Mouse (Mus musculus) heart, adult 2 months (tissue): ENCODE results near the gene Tmem44. TPM values are rescaled to one million over a fixed set of nuclear protein-coding genes. Genes with fewer than 3 reads are reported as not detected.

Source experiments
- DNase-seq, 2 experiments: peaks; one replicate each; pipeline ENCODE4 v3.0.0; 2021
- H3K27ac ChIP-seq: fragments of 200-600 bp; 2 replicates; pipeline ENCODE4 v1.8.1; 2022
- H3K27me3 ChIP-seq: fragments of 200-500 bp; 2 replicates; pipeline ENCODE4 v1.6.1; 2012; ENCODE audit warnings: mild to moderate bottlenecking, low read length, inconsistent platforms, mixed read lengths; ENCODE audit not compliant: control insufficient read depth, insufficient read depth
- H3K36me3 ChIP-seq: fragments of 200-500 bp; 2 replicates; pipeline ENCODE4 v1.6.1; 2012; ENCODE audit warnings: low read length, inconsistent platforms; ENCODE audit not compliant: control insufficient read depth, insufficient read depth
- H3K4me1 ChIP-seq: fragments of 200-500 bp; 2 replicates; pipeline ENCODE4 v1.6.1; 2011; ENCODE audit warnings: low read length; ENCODE audit not compliant: control insufficient read depth, insufficient read depth
- H3K4me3 ChIP-seq: fragments of 200-600 bp; 2 replicates; pipeline ENCODE4 v1.8.1; 2022
- H3K79me2 ChIP-seq: fragments of 200-500 bp; replicated peaks from 2 replicates; pipeline ENCODE4 v1.6.1; 2012; ENCODE audit warnings: mild to moderate bottlenecking, inconsistent platforms, low read length, moderate library complexity, mixed read lengths; ENCODE audit not compliant: control insufficient read depth, insufficient read depth
- H3K9ac ChIP-seq: fragments of 200-500 bp; 2 replicates; pipeline ENCODE4 v1.6.1; 2012; ENCODE audit warnings: low read depth, mild to moderate bottlenecking, control low read depth, inconsistent platforms, low read length, mixed read lengths
- CTCF ChIP-seq: fragments of 200-600 bp; IDR thresholded peaks from 2 replicates; pipeline ENCODE4 v1.8.1; 2022; ENCODE audit warnings: antibody characterized with exemption, mild to moderate bottlenecking, moderate library complexity
- EP300 ChIP-seq: fragments of 200-500 bp; IDR thresholded peaks from 2 replicates; pipeline ENCODE4 v1.6.1; 2011; ENCODE audit warnings: low read depth, low read length, control low read depth; ENCODE audit not compliant: insufficient read depth
- POLR2A ChIP-seq: fragments of 200-500 bp; IDR thresholded peaks from 2 replicates; pipeline ENCODE4 v1.6.1; 2011; ENCODE audit warnings: mild to moderate bottlenecking, low read depth, low read length, control low read depth; ENCODE audit not compliant: insufficient read depth
- WGBS: fragments of 180-500 bp; shearing (Covaris S2); methylation state at CpG from one replicate; pipeline ENCODE4 v1.1.7; 2018; 5-methylcytosine and 5-hydroxymethylcytosine counted together
- intact Hi-C: fragments of 180-260 bp; cut with DNase I; formaldehyde crosslinking; loops from one replicate; pipeline ENCODE4 v1.15.1; 2025
- polyA plus RNA-seq: library from polyadenylated mRNA; depleted of rRNA; stranded (reverse); fragments of >200 nt; gene quantifications from 2 replicates; pipeline ENCODE4 v1.2.3, GENCODE M21; 2012
- total RNA-seq, 2 experiments: library from RNA; stranded (reverse); gene quantifications; 2 replicates each; pipeline ENCODE4 v1.2.3; 2021

Gene Tmem44
- total and polyA plus RNA-seq, 3 experiments: 4.4 to 9.8 (median 5.8) TPM

- H3K9ac ChIP-seq: peak overlapping the region; percentile 36; the same call in 1 of the 2 replicates
Observed at GRCm38 (mm10) chr16:30520361-30520823, 30.2 kb downstream of the Tmem44 start.

GRCm38 (mm10) chr16:30518635-30519034 is 32.0 kb downstream of the Tmem44 start:
- no peaks in the 10 kb centered on the region for H3K36me3 ChIP-seq
- H3K27ac ChIP-seq: peak overlapping the region; percentile 77; the same call in 1 of the 2 replicates
- H3K4me1 ChIP-seq: peaks cover 6% of the 10 kb centered on the region
- H3K79me2 ChIP-seq: no peaks in the 10 kb centered on the region
- TF ChIP-seq POLR2A (no peak), EP300 (no peak), CTCF (no peak)
- DNase-seq: no peak
- no peaks in the 10 kb centered on the region for H3K27me3 ChIP-seq
- no peak overlapping the region for H3K9ac ChIP-seq
- 62% methylated on average over 9 of the region's 9 CpGs for WGBS
- H3K4me3 ChIP-seq: peak overlapping the region; percentile 29; the same call in 1 of the 2 replicates
- intact Hi-C loops: no loop called here

More at GRCm38 (mm10) chr16:30520361-30520823, 30.2 kb downstream of the Tmem44 start:
- Histone ChIP-seq H3K36me3 (no peaks in the 10 kb centered on the region), H3K4me1 (peaks cover 6% of the 10 kb centered on the region), H3K27me3 (no peaks in the 10 kb centered on the region), H3K79me2 (no peaks in the 10 kb centered on the region), H3K27ac (peak overlapping the region; percentile 77), H3K4me3 (peak overlapping the region; percentile 43)
- peak; percentile 78 to 85 for DNase-seq
- 5% methylated on average over 9 of the region's 9 CpGs for WGBS
- intact Hi-C loops: loop anchor here (1.0 kb wide), 1 partner anchor 146 kb away; no protein-coding TSS in a partner anchor
- TF ChIP-seq EP300 (0 out of 2 replicates have a peak, but pooled peaks have one; percentile 52), CTCF (peak; percentile 98), POLR2A (peak; percentile 30; the same call in 1 of the 2 replicates)

GRCm38 (mm10) chr16:30517666-30518283 is 32.9 kb downstream of the Tmem44 start:
- peak in 1 of 2 experiments; percentile 56 for DNase-seq
- TF ChIP-seq EP300: 0 out of 2 replicates have a peak, but pooled peaks have one; percentile 8
- TF ChIP-seq POLR2A: 0 out of 2 replicates have a peak, but pooled peaks have one; percentile 21
- no peak for TF ChIP-seq CTCF
- H3K27ac ChIP-seq: peak overlapping the region; percentile 77
- 24% methylated on average over 11 of the region's 11 CpGs for WGBS
- peak overlapping the region; percentile 29; the same call in 1 of the 2 replicates for H3K4me3 ChIP-seq
- peak overlapping the region; percentile 5; the same call in 1 of the 2 replicates for H3K9ac ChIP-seq
- no peaks in the 10 kb centered on the region for H3K36me3 ChIP-seq
- H3K79me2 ChIP-seq: no peaks in the 10 kb centered on the region
- H3K4me1 ChIP-seq: peaks cover 6% of the 10 kb centered on the region
- intact Hi-C loops: no loop called here
- no peaks in the 10 kb centered on the region for H3K27me3 ChIP-seq

GRCm38 (mm10) chr16:30516993-30517392 is 33.6 kb downstream of the Tmem44 start:
- intact Hi-C loops: no loop called here
- Histone ChIP-seq H3K27me3 (no peaks in the 10 kb centered on the region), H3K4me3 (no peak overlapping the region), H3K4me1 (peaks cover 14% of the 10 kb centered on the region), H3K27ac (no peak overlapping the region), H3K36me3 (no peaks in the 10 kb centered on the region), H3K79me2 (no peaks in the 10 kb centered on the region), H3K9ac (no peak overlapping the region)
- WGBS: 96% methylated on average over 9 of the region's 9 CpGs
- DNase-seq: no peak
- TF ChIP-seq EP300 (no peak), POLR2A (no peak), CTCF (no peak)

- H3K27ac ChIP-seq: no peak overlapping the region
- no peak for DNase-seq
- TF ChIP-seq CTCF: peak; percentile 65
- TF ChIP-seq EP300: no peak
- no peaks in the 10 kb centered on the region for H3K79me2 ChIP-seq
- no peak overlapping the region for H3K9ac ChIP-seq
- no peaks in the 10 kb centered on the region for H3K27me3 ChIP-seq
- no peaks in the 10 kb centered on the region for H3K36me3 ChIP-seq
- no peak overlapping the region for H3K4me3 ChIP-seq
- H3K4me1 ChIP-seq: peaks cover 15% of the 10 kb centered on the region
- 84% methylated on average over 12 of the region's 12 CpGs for WGBS
- intact Hi-C loops: no loop called here
Observed at GRCm38 (mm10) chr16:30515418-30515817, 35.2 kb downstream of the Tmem44 start.
